In genomic region chr11:86117078-86117869, GRCm38 (mm10) we compare ENCODE assay signal across 25 mouse cellular contexts.
DNase-seq lines count a peak whose midpoint lies in the region; ATAC-seq and TF ChIP-seq lines count a peak whose summit lies in the region.
"Had no signal": no experiment of that assay in that cellular context is flagged by ENCODE, and none has a peak within 500 bp of the region (broad histone marks: within the 10 kb centered on the region; RNA-seq: fewer than 3 reads in every experiment).

No protein-coding gene starts in this region.

- H3K27me3 ChIP-seq in liver, embryonic 13.5 days = no peaks in the 10 kb centered on the region
- no peaks in the 10 kb centered on the region for H3K27me3 ChIP-seq in MEL (ENCODE audit: control insufficient read depth in 1 of 2, insufficient read depth in 2 of 2, low read length in 2 of 2)
- H3K27me3 ChIP-seq in forebrain, embryonic 13.5 days = no peaks in the 10 kb centered on the region
- H3K27me3 ChIP-seq: forebrain, embryonic 12.5 days; heart, embryonic 13.5 days; hindbrain, embryonic 12.5 days; midbrain, embryonic 15.5 days; neural tube, embryonic 12.5 days had no signal

- WGBS in liver, embryonic 13.5 days (ENCODE audit: insufficient replicate concordance) = 46% methylated on average over 7 of the region's 7 CpGs
- 87% methylated on average over 7 of the region's 7 CpGs for WGBS in forebrain, embryonic 13.5 days

- TF ChIP-seq RAD21 in MEL (IDR thresholded peaks at IDR 0.05; ENCODE audit: low read depth, low read length) = no peak

- TF ChIP-seq POLR2A in MEL (IDR thresholded peaks at IDR 0.05; ENCODE audit: control insufficient read depth in 1 of 2, insufficient read depth in 1 of 2, low read depth in 1 of 2, low read length in 2 of 2, poor library complexity in 1 of 2) = 0 out of 4 replicates have a peak, but pooled peaks of 1 of the 2 experiments have one; percentile 19

- TF ChIP-seq EP300 in MEL (IDR thresholded peaks at IDR 0.05; ENCODE audit: low read depth in 1 of 2, low read length in 2 of 2) = peak; percentile 59 to 70

- no peak overlapping the region for H3K4me3 ChIP-seq in liver, embryonic 13.5 days (replicated peaks)
- peak overlapping the region; percentile 15 to 23 for H3K4me3 ChIP-seq in MEL (ENCODE audit: control insufficient read depth in 1 of 2, insufficient read depth in 1 of 2, low read depth in 2 of 2, low read length in 2 of 2)
- H3K4me3 ChIP-seq in forebrain, embryonic 13.5 days = no peak overlapping the region
- H3K4me3 ChIP-seq: forebrain, embryonic 12.5 days; heart, adult 2 months; heart, embryonic 13.5 days; hindbrain, embryonic 12.5 days; midbrain, embryonic 15.5 days; neural tube, embryonic 12.5 days had no signal

- H3K36me3 ChIP-seq in liver, embryonic 13.5 days = no peaks in the 10 kb centered on the region
- peaks cover 0 to 18% of the 10 kb centered on the region in 2 experiments; a peak in 2 of 4 replicates for H3K36me3 ChIP-seq in MEL (ENCODE audit: control insufficient read depth in 1 of 2, insufficient read depth in 2 of 2, low read length in 2 of 2)
- H3K36me3 ChIP-seq in forebrain, embryonic 13.5 days (ENCODE audit: poor library complexity, severe bottlenecking) = no peaks in the 10 kb centered on the region
- H3K36me3 ChIP-seq: forebrain, embryonic 12.5 days; heart, embryonic 13.5 days; hindbrain, embryonic 12.5 days; midbrain, embryonic 15.5 days; neural tube, embryonic 12.5 days had no signal

- no peak for TF ChIP-seq CTCF in MEL (IDR thresholded peaks at IDR 0.05 in 2 of 3, conservative IDR thresholded peaks at IDR 0.05 in 1 of 3; ENCODE audit: control insufficient read depth in 1 of 3, insufficient read depth in 1 of 3, low read depth in 2 of 3, low read length in 3 of 3, poor library complexity in 1 of 3, severe bottlenecking in 1 of 3)

- H3K9me3 ChIP-seq in liver, embryonic 13.5 days (replicated peaks) = no peaks in the 10 kb centered on the region
- no peaks in the 10 kb centered on the region for H3K9me3 ChIP-seq in MEL (replicated peaks; ENCODE audit: insufficient read depth, low read length)
- no peaks in the 10 kb centered on the region for H3K9me3 ChIP-seq in forebrain, embryonic 13.5 days (replicated peaks)
- H3K9me3 ChIP-seq: forebrain, embryonic 12.5 days; heart, embryonic 13.5 days; hindbrain, embryonic 12.5 days; midbrain, embryonic 15.5 days; neural tube, embryonic 12.5 days had no signal

- no peaks in the 10 kb centered on the region for H3K79me2 ChIP-seq in MEL (ENCODE audit: control insufficient read depth, insufficient read depth, low read length, poor library complexity)

- H3K4me1 ChIP-seq in liver, embryonic 13.5 days (replicated peaks) = peaks cover 18% of the 10 kb centered on the region
- H3K4me1 ChIP-seq in MEL (ENCODE audit: control insufficient read depth in 1 of 2, insufficient read depth in 2 of 2, low read length in 2 of 2) = peaks cover 15 to 25% of the 10 kb centered on the region in 2 experiments
- no peaks in the 10 kb centered on the region for H3K4me1 ChIP-seq in forebrain, embryonic 13.5 days
- H3K4me1 ChIP-seq: forebrain, embryonic 12.5 days; heart, embryonic 13.5 days; hindbrain, embryonic 12.5 days; midbrain, embryonic 15.5 days; neural tube, embryonic 12.5 days had no signal

- peak; percentile 8 for DNase-seq in liver, embryonic 13.5 days
- DNase-seq in liver = no peak
- DNase-seq in MEL (ENCODE audit: low read depth, low spot score) = peak; percentile 89
- no peak for DNase-seq in frontal cortex, adult 2 months (ENCODE audit: extremely low spot score in 1 of 2, low spot score in 1 of 2)
- DNase-seq in urinary bladder, postnatal 4 days (ENCODE audit: low spot score in 2 of 2) = no peak
- DNase-seq: adrenal gland, postnatal 14 days; cerebellum, adult 9-11 months; gastrocnemius, postnatal 25 days; heart, adult 2 months; heart, postnatal 14 days; kidney, adult 11 months; layer of hippocampus, adult 9-11 months; lung, embryonic 14.5 days; retina, postnatal 1 day; right cerebral cortex, postnatal 25 days; thymus, adult 18-20 months; thymus, postnatal 36 days had no signal

- H3K27ac ChIP-seq in liver, embryonic 13.5 days = no peak overlapping the region
- H3K27ac ChIP-seq in MEL (ENCODE audit: control insufficient read depth, low read depth, low read length) = peak overlapping the region; percentile 67
- no peak overlapping the region for H3K27ac ChIP-seq in forebrain, embryonic 13.5 days
- H3K27ac ChIP-seq: forebrain, embryonic 12.5 days; heart, adult 2 months; heart, embryonic 13.5 days; hindbrain, embryonic 12.5 days; kidney, postnatal 0 days; midbrain, embryonic 15.5 days; neural tube, embryonic 12.5 days had no signal

- no peak overlapping the region for H3K4me2 ChIP-seq in liver, embryonic 13.5 days
- no peak overlapping the region for H3K4me2 ChIP-seq in forebrain, embryonic 13.5 days
- H3K4me2 ChIP-seq: forebrain, embryonic 12.5 days; heart, embryonic 13.5 days; hindbrain, embryonic 12.5 days; lung, embryonic 14.5 days; midbrain, embryonic 15.5 days; neural tube, embryonic 12.5 days had no signal

- no peak overlapping the region; the same call in 1 of the 2 replicates for H3K9ac ChIP-seq in liver, embryonic 13.5 days
- peak overlapping the region; percentile 18; the same call in 1 of the 2 replicates for H3K9ac ChIP-seq in MEL (ENCODE audit: control insufficient read depth, low read depth, low read length, poor library complexity, severe bottlenecking)
- no peak overlapping the region for H3K9ac ChIP-seq in forebrain, embryonic 13.5 days
- H3K9ac ChIP-seq: forebrain, embryonic 12.5 days; heart, embryonic 13.5 days; hindbrain, embryonic 12.5 days; lung, embryonic 14.5 days; midbrain, embryonic 15.5 days; neural tube, embryonic 12.5 days had no signal

- ATAC-seq in liver, embryonic 13.5 days (ENCODE audit: low read depth) = no peak
- peak; percentile 73 for ATAC-seq in granulocyte monocyte progenitor cell, adult 5-6 weeks (replicated peaks; ENCODE audit: poor library complexity, severe bottlenecking)
- ATAC-seq in forebrain, embryonic 13.5 days = no peak
- ATAC-seq: midbrain, embryonic 15.5 days had no signal

TF ChIP-seq in MEL, 35 proteins besides CTCF, POLR2A, EP300 and RAD21 (continues in another document):
- no peak for TF ChIP-seq E2F4 (IDR thresholded peaks at IDR 0.05; ENCODE audit: borderline replicate concordance, low read depth, low read length)
- TF ChIP-seq NRF1 (IDR thresholded peaks at IDR 0.05; ENCODE audit: insufficient read depth, low read depth, low read length, poor library complexity, severe bottlenecking) = no peak
- no peak for TF ChIP-seq POLR2AphosphoS2 (IDR thresholded peaks at IDR 0.05; ENCODE audit: low read length)
- TF ChIP-seq TBP (IDR thresholded peaks at IDR 0.05; ENCODE audit: low read depth, low read length) = no peak
- TF ChIP-seq NELFE (IDR thresholded peaks at IDR 0.05; ENCODE audit: low read depth, low read length) = no peak
- TF ChIP-seq USF2 (IDR thresholded peaks at IDR 0.05; ENCODE audit: borderline replicate concordance in 1 of 2, insufficient read depth in 1 of 2, low read depth in 1 of 2, low read length in 2 of 2) = no peak
- TF ChIP-seq TAL1 (IDR thresholded peaks at IDR 0.05; ENCODE audit: low read length) = peak; percentile 48
- peak; percentile 70 for TF ChIP-seq GATA1 (IDR thresholded peaks at IDR 0.05; ENCODE audit: low read depth, low read length)
- no peak for TF ChIP-seq GABPA (IDR thresholded peaks at IDR 0.05; ENCODE audit: low read depth, low read length)
- TF ChIP-seq CHD1 (IDR thresholded peaks at IDR 0.05; ENCODE audit: low read depth, low read length) = no peak
- peak; percentile 12; the same call in 1 of the 2 replicates for TF ChIP-seq SMC3 (IDR thresholded peaks at IDR 0.05; ENCODE audit: low read depth, low read length)
- TF ChIP-seq HCFC1 (IDR thresholded peaks at IDR 0.05; ENCODE audit: low read depth, low read length) = 0 out of 2 replicates have a peak, but pooled peaks have one; percentile 39
- 0 out of 2 replicates have a peak, but pooled peaks have one; percentile 35 for TF ChIP-seq MAZ (IDR thresholded peaks at IDR 0.05; ENCODE audit: low read depth, low read length)
- TF ChIP-seq BHLHE40 (IDR thresholded peaks at IDR 0.05; ENCODE audit: borderline replicate concordance, low read depth, low read length) = peak; percentile 40; the same call in 1 of the 2 replicates
- TF ChIP-seq MYC (IDR thresholded peaks at IDR 0.05; ENCODE audit: low read depth, low read length) = 0 out of 2 replicates have a peak, but pooled peaks have one; percentile 14
- no peak for TF ChIP-seq ELF1 (IDR thresholded peaks at IDR 0.05; ENCODE audit: low read depth, low read length)
- TF ChIP-seq USF1 (IDR thresholded peaks at IDR 0.05; ENCODE audit: low read depth, low read length) = no peak
- TF ChIP-seq MEF2A (IDR thresholded peaks at IDR 0.05; ENCODE audit: extremely low read depth, insufficient replicate concordance, low read depth, low read length, poor library complexity, severe bottlenecking) = no peak
- TF ChIP-seq POLR2AphosphoS5 (IDR thresholded peaks at IDR 0.05; ENCODE audit: borderline replicate concordance, low read depth, low read length) = no peak
- 0 out of 2 replicates have a peak, but pooled peaks have one; percentile 7 for TF ChIP-seq ZMIZ1 (IDR thresholded peaks at IDR 0.05; ENCODE audit: low read depth, low read length)
- TF ChIP-seq RCOR1 (IDR thresholded peaks at IDR 0.05; ENCODE audit: low read depth, low read length) = peak; percentile 66; the same call in 1 of the 2 replicates
- TF ChIP-seq ZKSCAN1 (IDR thresholded peaks at IDR 0.05; ENCODE audit: low read depth, low read length) = no peak
- no peak for TF ChIP-seq JUND (IDR thresholded peaks at IDR 0.05; ENCODE audit: low read depth, low read length)
- TF ChIP-seq ZC3H11A (IDR thresholded peaks at IDR 0.05; ENCODE audit: low read depth, low read length) = no peak; the same call in 1 of the 2 replicates
- peak; percentile 42; the same call in 1 of the 2 replicates for TF ChIP-seq MXI1 (IDR thresholded peaks at IDR 0.05; ENCODE audit: low read depth, low read length)
- TF ChIP-seq UBTF (IDR thresholded peaks at IDR 0.05; ENCODE audit: borderline replicate concordance, insufficient read depth, low read depth, low read length) = no peak
- TF ChIP-seq ZNF384 (IDR thresholded peaks at IDR 0.05; ENCODE audit: low read depth, low read length) = no peak
- TF ChIP-seq TCF12 (IDR thresholded peaks at IDR 0.05; ENCODE audit: low read depth, low read length) = peak; percentile 92
- no peak for TF ChIP-seq MYB (IDR thresholded peaks at IDR 0.05; ENCODE audit: low read depth, low read length)
- no peak; the same call in 1 of the 2 replicates for TF ChIP-seq MAX (IDR thresholded peaks at IDR 0.05; ENCODE audit: low read length)
- TF ChIP-seq CHD2 (IDR thresholded peaks at IDR 0.05; ENCODE audit: low read length) = no peak
- no peak for TF ChIP-seq KAT2A (conservative IDR thresholded peaks at IDR 0.05; ENCODE audit: low read depth, low read length)
- peak; percentile 47 for TF ChIP-seq SIN3A (IDR thresholded peaks at IDR 0.05; ENCODE audit: low read length)

Comparison
In these comparisons a context has a peak if more than half of its experiments do, and no peak if none do; other contexts are left out.
1. DNase-seq: peak in liver, embryonic 13.5 days (single experiment) and MEL (single experiment); none in liver (single experiment), frontal cortex, adult 2 months (0 of 2) and urinary bladder, postnatal 4 days (0 of 2).
2. H3K4me3 ChIP-seq: peak in MEL (2 of 2); none in liver, embryonic 13.5 days (single experiment) and forebrain, embryonic 13.5 days (single experiment).